Mouse (Mus musculus): ENCODE measurements at regions not wholly inside any gene's neighbourhood (a gene's known extent, or its start where the extent isn't known, plus 50 kb on each side); places are given as distances from the start of the nearest gene placed in this dataset.
A peak's percentile ranks its signal among the peaks of the same experiment; 100 is the strongest.

DNA sequence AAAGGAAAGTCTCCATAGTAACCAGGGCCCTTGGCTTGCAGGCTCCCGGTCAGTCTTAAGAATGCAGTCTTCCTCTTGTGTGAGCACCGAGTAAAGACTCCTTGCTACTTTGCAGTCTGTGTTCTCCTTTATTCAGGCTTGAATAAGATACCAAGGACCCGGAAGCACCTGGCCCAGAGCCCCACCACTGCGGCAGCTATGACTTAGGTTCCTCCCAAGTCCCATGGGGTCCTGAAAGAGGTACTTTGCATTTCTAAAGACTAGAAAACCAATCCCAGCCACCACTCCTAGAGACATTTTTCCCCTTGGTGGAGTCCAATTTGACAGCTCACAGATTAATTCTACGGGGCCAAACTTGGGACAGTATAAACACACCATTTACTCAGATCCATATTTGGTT is 51.7 kb upstream of the Tspan11 start:
- no peak for DNase-seq (ENCODE audit: low read depth, low spot score)

DNA sequence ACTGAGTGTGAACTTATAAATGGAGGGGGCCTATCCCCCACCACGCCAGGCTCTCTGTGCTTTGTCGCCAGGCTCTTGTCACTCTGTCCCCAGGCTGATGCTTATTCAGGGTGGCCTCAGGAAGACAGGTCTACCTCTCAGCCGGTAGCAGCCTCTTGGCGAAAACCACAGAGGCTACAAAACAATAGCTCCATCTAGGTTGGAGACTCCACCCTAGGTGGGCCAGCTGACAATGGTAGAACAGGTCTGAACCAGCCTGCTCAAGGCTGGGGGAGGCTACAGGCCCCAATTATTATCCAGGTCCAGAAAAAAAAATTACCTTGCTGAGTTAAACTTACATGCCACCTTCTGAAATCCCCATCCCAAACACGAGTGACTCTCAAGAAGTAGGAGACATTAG is 59.0 kb upstream of the Tspan11 start:
- no peak for DNase-seq (ENCODE audit: low read depth, low spot score)

DNA sequence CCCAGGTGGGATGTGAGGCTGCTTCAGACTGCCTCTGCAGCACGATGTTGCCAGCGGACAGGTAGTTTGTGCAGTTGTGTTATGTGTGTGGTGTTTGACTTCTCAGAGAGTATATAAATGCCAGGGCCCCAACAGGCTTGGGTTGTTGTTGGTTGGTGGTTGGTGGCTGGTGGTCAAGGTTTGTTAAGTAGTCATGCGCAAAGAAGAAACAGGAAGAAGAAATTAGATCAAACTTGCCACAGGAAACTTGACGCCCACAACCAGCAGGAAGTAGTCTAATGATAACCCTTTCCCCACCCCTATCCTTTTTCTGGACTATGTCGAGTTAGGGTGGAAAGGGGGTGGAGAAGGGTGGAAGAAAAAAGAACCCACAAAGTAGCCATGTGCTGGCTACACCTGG is 56.2 kb upstream of the Prmt8 start:
- peak; percentile 14 for DNase-seq (ENCODE audit: low read depth, low spot score)

DNA sequence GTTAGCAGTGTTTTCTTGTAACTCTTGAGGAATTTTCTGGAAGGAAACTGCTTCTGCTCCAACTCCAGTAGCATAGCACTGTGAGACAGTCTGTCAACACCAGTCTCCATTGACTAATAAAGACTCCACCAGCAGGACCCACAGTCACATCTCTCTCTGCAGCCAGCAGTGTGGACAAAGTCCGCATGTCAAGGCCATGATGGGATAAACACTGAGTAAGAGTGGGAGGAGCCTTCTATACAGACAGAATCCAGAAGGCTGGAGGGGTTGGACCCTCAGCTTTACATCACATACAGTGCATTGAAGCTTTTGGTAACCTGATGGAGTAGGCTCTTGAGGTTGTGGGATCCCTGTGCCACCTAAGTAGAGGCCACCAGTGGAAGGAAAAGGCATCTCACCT is 54.4 kb upstream of the Prmt8 start:
- no peak for DNase-seq (ENCODE audit: low read depth, low spot score)

DNA sequence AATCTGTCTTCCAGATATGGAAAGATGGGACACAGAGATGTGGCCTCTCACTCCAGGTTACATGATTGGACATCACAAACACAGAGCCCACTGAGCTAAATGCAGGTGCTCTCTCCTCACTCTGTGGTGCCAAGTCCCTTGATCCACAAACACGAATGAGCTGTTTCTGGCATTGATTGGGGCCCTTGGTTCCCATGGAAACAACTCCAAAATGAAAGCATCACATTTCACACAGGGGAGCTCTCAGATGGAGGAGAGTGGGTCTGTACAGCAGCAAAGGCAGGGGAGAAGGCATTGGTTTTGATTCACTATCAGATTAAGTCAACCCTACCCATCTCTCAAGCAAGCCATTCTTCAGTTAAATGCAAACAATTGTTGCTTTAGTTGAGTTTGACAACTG is 51.3 kb upstream of the Prmt8 start:
- no peak for DNase-seq (ENCODE audit: low read depth, low spot score)
